Mouse (Mus musculus) embryonic stem cell, embryonic (primary cell): ENCODE measurements around the gene Rnf227.

ENCODE experiments used
- CTCF ChIA-PET, 4 experiments: fragments of 300-600 bp in 2 of 4; fragments of 350-600 bp in 2 of 4; sonication (Branson Sonifier 250); formaldehyde crosslinking; loops; one replicate each; lab custom pipeline; 2022; ENCODE audit warnings: inconsistent platforms in 2 of 4; lab: Charles Lee
- POLR2A ChIA-PET, 4 experiments: fragments of 300-600 bp in 2 of 4; fragments of 350-600 bp in 2 of 4; sonication (Branson Sonifier 250); formaldehyde crosslinking; loops; one replicate each; lab custom pipeline; 2022; ENCODE audit warnings: antibody characterized with exemption in 4 of 4, inconsistent platforms in 1 of 4; lab: Charles Lee

The Rnf227 gene

DNA sequence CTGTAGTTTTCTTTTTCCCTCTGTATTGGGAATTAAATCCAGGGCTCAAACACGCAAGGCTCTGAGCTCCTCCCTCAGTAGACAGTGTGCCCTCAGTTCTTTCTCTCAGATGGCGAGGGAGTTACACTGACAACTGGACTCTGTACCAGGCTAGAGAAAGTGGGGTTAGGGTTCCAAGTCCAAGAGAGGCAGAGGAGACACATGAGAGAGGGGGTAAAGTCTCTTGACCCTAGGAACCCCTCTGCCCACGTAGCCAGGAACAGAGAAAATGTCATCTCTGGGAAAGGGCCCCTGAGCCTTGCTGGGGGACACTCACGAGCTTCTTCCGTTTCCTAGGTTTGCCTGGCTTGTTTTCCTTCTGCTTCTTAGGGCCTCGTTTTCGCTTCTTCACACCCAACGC is 24.1 kb downstream of the Rnf227 start:
- ChIA-PET CTCF (interaction anchor here in 1 of 4 experiments (1.0 to 1.3 kb wide), 2 partner anchors 8 to 95 kb away, joined by 3 read pairs; no protein-coding TSS in a partner anchor), POLR2A (interaction anchor here in 2 of 4 experiments (1.2 to 2.2 kb wide), 3 partner anchors 15 to 18 kb away, joined by 3 to 5 read pairs (median 3); no protein-coding TSS in a partner anchor)

DNA sequence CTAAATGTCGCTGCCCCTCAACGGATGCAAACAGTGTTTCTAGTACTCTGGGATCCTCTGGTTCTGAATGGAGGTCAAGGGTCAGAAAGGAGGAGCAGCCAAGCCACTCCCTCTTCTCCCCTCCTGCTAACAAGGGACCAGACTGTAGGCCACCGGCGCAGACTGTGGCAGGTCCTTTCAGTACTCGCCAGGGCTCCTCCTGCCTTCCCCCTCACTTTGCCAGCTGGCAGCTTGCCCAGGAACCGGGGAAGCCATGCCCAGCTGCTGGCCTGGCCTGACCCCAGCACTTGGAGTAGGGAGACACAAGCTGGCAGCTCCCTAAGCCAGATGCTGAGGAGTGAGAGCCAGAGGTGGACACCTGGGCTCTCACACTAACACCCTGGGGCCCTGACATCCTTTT is 24.6 kb downstream of the Rnf227 start:
- ChIA-PET POLR2A (interaction anchor here in 2 of 4 experiments (1.2 to 2.2 kb wide), 3 partner anchors 15 to 18 kb away, joined by 3 to 5 read pairs (median 3); no protein-coding TSS in a partner anchor), CTCF (interaction anchor here in 2 of 4 experiments (0.5 to 1.3 kb wide), 2 partner anchors 96 to 187 kb away, joined by 3 read pairs; no protein-coding TSS in a partner anchor)

DNA sequence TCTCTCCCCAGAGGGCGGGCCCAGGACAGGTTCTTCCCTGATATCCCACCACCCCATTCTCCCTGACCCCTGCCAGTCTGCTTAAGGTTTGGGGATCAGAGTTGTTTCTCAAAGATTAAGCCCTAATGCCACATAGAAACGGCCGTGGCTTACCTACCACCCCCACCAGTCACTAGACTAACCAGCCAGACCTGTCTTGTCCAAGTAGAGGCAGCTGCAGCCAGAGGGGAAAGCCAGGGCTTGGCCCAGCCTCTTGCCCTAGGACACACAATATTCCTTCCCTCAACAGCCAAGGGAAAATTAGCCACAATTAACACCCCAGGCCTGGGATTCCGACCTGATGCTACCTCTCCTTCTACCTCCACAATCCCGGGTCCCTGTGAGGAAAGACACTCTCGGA is 25.5 kb downstream of the Rnf227 start:
- ChIA-PET CTCF (interaction anchor here in 2 of 4 experiments (0.7 to 1.3 kb wide), 2 partner anchors 96 to 109 kb away, joined by 3 to 4 read pairs; no protein-coding TSS in a partner anchor), POLR2A (interaction anchor here in 2 of 4 experiments (1.2 to 2.2 kb wide), 3 partner anchors 16 to 54 kb away, joined by 3 to 5 read pairs (median 4); no protein-coding TSS in a partner anchor)

DNA sequence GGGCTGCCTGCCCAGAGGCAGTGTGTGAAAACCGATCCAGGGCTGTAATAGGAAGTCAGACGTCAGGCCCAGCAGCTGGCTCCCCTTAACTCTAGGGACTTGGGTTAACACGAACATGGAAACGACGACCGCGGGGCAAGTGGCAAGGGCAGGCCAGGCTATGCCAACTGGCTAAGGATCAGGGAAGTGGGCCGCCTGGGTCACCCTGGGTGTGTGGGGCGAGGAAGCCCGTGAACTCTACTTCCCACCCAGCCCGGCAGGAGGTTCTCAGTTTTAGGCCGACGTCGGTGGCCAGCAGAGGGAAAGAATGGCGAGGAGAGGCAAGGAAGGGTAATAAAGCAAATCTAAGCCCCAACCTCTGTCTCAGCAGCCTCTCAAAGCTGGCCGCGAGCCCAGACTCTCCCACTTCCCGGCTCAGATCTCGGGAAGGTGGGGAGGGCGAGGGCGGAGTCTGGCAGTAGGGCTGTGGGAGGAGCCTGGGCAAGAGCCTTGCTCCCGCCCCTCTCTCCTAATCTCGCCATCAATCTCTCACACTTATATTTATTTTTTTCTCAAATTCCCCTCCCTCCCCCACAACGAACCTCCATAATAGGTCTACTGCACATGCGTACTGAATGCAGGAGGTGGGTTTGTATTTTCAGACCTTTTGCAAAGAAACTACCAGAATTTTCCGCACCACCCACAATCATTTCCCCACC is 26.0 kb downstream of the Rnf227 start:
- CTCF ChIA-PET: interaction anchor here in 1 of 4 experiments (0.6 to 0.7 kb wide), 3 partner anchors 104 to 363 kb away, joined by 4 read pairs; no protein-coding TSS in a partner anchor
- POLR2A ChIA-PET: interaction anchor here in 2 of 4 experiments (0.6 to 3.5 kb wide), 10 partner anchors 9 to 216 kb away, joined by 3 to 28 read pairs (median 4); partner anchors contain the start of genes Kcnab3 (in 2 of the 2), Cntrob (in 1 of the 2) and Trappc1 (in 1 of the 2)

DNA sequence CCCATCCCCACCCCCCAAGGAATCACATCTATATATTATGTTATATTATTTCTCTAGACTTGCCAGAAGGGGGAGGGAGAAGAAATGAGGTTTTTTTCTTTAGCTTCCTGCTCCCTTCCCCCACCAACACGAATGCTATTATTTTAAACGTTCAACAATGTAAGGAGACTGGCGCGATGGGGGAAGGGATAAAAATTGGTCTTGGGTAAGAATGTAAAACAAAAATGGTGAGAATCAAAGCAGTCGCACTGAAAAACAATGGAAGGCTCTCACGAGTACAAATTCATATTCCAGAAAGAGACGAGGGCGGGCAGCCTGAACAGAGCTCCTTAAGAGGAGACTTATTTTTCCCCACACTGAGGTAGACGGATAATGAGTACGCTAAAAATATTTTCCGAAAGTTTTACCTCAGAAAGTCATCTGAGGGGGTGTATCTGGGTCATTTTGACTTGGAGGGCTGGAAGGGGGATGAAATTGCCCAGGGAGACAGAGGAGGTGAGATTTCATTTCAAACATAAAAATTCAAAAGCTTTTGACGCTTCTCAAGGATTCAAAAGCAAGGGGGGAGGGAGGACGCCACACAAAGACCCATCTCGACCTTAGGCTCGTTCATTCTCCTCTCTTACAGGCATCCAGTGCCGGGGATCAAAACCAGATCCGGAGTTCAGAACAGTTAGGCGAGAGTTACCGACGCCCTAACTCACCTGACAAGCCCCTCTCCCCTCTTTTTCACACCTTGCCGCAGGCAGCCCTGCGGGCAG is 26.8 kb downstream of the Rnf227 start:
- CTCF ChIA-PET: interaction anchor here in 1 of 4 experiments (0.5 to 0.7 kb wide), 3 partner anchors 71 to 362 kb away, joined by 3 to 4 read pairs (median 4); no protein-coding TSS in a partner anchor

DNA sequence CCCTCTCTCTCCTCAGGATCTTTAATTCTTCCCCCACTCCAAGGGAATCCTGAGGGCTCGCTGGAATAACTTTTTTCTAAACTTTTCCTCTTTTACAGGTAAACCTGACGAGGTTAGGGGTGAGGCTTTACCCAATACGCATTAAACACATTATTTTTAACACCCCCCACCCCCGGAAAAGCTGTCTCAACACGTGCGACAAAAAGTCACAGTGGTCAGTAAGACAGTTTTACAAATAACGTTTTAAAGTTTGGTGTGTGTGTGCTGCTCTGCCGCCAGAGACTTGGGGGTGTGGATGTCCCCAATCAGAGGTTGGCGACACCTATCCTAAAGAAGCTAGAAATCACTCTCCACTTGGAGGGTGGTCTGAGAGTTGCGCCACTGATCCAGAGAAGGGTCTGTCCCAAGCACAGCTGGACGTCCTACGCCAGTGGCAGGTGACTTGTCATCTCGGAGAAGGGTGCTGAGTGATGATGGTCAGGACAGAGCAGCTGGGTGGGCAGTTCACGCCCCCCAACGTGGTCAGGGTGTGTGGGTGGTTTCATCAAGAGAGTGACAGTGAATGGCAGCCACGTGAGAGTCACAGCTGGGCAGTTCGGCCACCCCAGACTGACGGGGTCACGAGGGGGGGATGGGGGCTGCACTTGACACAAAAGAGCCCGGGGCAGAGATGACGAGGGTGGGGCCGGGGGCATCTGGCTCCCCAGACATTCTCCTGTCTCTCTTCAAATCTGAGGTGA is 27.5 kb downstream of the Rnf227 start:
- CTCF ChIA-PET: interaction anchor here in 3 of 4 experiments (0.5 to 0.7 kb wide), 5 partner anchors 65 to 102 kb away, joined by 3 to 6 read pairs (median 3); no protein-coding TSS in a partner anchor
- POLR2A ChIA-PET: interaction anchor here in 3 of 4 experiments (0.6 to 3.5 kb wide), 14 partner anchors 10 to 266 kb away, joined by 3 to 28 read pairs (median 4); partner anchors contain the start of genes Cntrob (in 2 of the 3), Kcnab3 (in 2 of the 3) and Trappc1 (in 2 of the 3)

More for the DNA sequence above, 26.8 kb downstream of the Rnf227 start:
- POLR2A ChIA-PET: interaction anchor here in 2 of 4 experiments (0.6 to 3.5 kb wide), 14 partner anchors 9 to 215 kb away, joined by 3 to 28 read pairs (median 4); partner anchors contain the start of genes Cntrob (in 2 of the 2), Kcnab3 (in 2 of the 2) and Trappc1 (in 2 of the 2)

DNA sequence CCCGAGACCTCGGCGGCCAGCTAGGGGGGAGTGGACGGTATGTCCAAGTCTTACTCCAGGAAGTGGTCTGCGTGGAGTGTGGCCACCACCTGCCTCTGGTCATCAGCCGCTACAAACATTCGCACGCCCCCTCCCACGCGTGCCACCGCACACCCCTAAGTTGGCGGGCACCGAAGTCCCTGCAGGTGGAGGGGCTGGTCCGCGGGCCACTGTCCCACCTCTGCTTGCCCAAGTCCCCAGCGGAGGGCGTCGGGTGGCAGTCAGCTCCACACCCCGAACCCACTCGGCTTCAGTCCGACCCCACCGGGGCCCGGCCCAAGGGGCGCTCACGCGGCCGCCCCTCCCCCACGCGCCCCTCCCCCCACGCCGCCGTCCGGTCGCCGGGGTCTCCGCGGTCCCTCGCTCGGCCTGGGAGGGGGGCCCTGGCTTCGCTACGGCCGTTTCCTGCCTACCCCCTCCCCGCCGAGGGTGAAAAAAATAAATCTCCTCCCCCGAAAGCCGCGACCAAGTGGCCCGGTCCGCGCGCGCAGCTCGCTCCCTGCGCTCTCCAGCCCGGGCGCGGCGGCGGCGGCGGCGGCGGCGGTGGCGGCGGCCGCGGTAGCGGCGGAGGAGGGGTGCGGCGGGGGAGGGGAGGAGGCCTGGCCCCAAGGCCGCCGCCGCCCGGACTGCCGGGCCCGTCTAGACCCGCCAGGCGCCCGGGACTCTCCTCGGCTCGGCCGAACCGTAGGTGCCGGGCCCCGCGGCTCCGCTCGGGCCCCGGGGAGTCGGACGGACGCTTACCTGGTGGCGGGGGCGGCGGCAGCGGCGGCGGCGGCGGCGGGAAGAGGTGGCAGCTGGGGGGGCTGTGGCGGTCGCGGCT is 28.3 kb downstream of the Rnf227 start:
- CTCF ChIA-PET: interaction anchor here in 3 of 4 experiments (0.6 to 0.7 kb wide), 7 partner anchors 64 to 946 kb away, joined by 3 to 6 read pairs (median 3); no protein-coding TSS in a partner anchor
- POLR2A ChIA-PET: interaction anchor here (0.6 to 3.5 kb wide), 17 partner anchors 11 to 470 kb away, joined by 3 to 28 read pairs (median 3); partner anchors contain the start of genes Cntrob (in 3 of the 4), Trappc1 (in 3 of the 4), Cyb5d1 (in 1 of the 4) and Kcnab3 (in 1 of the 4)

DNA sequence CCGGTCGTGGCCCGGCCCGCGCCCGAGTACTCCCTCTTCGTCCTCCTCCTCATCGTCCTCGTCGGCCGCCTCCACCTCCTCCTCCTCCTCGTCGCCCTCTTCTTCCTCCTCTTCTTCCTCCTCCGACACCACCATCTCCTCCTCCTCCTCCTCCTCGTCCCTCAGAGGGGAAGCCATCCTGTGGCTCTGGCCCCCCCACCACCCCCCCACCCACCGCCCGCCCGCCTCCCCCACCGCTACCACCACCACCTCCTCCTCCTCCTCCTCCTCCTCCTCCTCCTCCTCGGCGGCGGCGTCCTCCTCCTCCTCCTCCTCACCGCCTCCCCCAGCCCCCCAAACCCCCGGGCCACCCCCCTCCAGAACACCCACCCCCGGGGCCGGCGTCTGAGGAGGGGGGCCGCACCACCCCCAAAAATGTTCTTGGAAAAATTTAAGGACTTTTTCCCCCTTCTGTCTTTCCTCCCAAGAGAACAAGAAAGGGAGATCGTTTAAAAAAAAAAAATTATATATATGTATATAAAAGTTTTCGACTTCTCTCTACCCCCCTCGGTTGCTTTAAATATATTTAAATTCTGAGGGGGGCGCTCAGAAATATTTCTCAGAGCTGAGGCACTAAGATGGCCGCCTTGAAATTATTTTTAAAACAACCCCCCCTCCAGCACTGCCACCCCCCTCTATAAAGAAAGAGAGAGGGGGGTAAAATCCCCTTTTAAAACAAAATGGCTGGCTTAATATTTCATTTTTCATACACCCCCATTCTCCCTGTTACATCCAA is 29.1 kb downstream of the Rnf227 start, which contains the start of gene Chd3:
TSS of gene Chd3 (minus strand) at position 192 of the 775 bp plus-strand sequence.
- POLR2A ChIA-PET: interaction anchor here (0.5 to 3.5 kb wide), 18 partner anchors 9 to 469 kb away, joined by 3 to 28 read pairs (median 3); partner anchors contain the start of genes Cntrob (in 2 of the 4), Kcnab3 (in 2 of the 4), Trappc1 (in 2 of the 4) and Cyb5d1 (in 1 of the 4)

DNA sequence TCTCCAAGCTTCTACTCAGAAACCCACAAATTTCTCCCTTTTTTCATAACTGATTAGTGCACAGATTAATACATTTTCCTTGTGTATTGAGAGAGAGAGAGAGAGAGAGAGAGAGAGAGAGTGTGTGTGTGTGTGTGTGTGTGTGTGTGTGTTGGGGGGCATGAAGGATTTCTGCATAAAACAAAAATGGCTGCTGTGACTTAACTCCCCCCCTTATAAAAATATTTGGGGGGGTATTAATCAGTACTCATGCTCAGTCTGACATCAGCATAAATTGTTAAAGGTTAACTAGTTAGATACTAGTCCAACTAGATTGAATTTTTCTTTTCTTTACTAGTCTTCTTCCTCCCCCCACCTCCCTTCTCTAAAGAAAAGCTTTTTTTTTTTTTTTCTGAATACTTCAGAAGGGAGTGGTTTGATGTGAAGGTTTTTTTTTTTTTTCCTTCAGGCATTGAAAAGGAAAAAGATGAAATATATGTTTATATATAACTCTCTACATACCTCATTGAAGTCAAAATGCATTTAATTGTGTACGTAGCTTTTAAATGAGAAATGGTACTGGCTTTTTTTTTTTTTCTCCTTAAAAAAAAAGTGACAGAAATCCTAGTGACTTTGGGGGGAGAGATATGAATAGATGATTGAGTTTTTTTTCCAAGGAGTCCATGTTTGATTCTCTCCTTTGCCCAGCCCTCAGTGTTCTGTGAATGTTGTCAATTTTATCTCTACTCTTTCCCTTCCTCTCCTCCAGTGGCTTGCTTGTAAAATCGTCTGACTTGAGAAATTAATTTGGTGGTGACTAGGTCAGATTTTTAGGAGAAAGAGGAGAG is 29.9 kb downstream of the Rnf227 start:
- ChIA-PET POLR2A (interaction anchor here (0.5 to 1.2 kb wide), 13 partner anchors 10 to 679 kb away, joined by 3 to 6 read pairs (median 3); partner anchors contain the start of genes Cntrob (in 1 of the 4), Cyb5d1 (in 1 of the 4), Kcnab3 (in 1 of the 4) and Trappc1 (in 1 of the 4)), CTCF (interaction anchor here in 3 of 4 experiments (0.6 to 0.7 kb wide), 4 partner anchors 71 to 384 kb away, joined by 3 to 12 read pairs (median 6); no protein-coding TSS in a partner anchor)

More for the DNA sequence above, 29.1 kb downstream of the Rnf227 start, which contains the start of gene Chd3:
- CTCF ChIA-PET: interaction anchor here (0.6 to 0.7 kb wide), 6 partner anchors 206 to 945 kb away, joined by 3 to 4 read pairs (median 3); no protein-coding TSS in a partner anchor

DNA sequence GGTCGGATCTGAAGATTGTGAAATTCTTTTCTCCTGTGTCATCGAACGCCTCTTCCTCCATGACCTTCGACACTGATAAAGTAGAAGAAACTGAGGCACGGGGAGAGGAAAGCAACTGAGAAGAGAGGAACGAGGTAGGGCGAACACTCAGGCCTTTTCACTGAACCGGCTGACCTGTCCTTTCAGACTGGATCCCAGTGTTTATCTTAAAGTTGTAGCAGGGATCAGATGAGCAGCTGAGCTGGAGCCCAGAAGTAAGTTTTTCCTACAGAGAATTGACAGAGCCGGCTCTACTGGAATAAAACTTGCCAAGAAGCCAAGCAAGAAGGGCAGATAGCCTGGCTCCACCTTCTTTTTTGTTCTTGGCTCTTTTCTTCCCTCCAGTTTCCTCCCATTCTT is 30.6 kb downstream of the Rnf227 start:
- ChIA-PET CTCF (interaction anchor here in 1 of 4 experiments (0.7 kb wide), 1 partner anchor 96 kb away, joined by 9 read pairs; no protein-coding TSS in a partner anchor), POLR2A (interaction anchor here in 1 of 4 experiments (1.0 to 1.1 kb wide), 2 partner anchors 30 to 45 kb away, joined by 3 to 6 read pairs; partner anchors contain the start of gene Kcnab3)

DNA sequence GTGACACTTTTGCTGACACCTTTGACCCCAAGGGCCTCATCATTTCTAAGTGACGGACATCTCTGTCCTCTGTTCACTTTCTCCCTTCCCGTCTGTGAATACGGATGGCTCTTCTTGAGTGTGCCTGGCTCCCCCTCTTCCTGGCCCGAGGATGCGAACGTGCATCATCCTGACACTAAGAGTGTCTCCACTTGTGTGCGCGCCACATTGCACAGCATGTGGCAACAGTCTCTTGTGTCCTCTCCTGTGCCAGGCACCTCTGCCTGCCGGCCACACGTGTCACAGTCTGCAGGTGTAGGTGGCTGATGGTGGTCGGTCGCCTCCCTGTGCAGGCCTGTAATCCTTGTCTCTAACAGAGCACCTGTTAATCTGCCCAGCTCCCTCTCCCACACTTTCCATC is 31.3 kb downstream of the Rnf227 start:
- CTCF ChIA-PET: interaction anchor here in 2 of 4 experiments (0.6 to 2.2 kb wide), 8 partner anchors 8 to 130 kb away, joined by 3 to 6 read pairs (median 5); no protein-coding TSS in a partner anchor
- POLR2A ChIA-PET: interaction anchor here in 1 of 4 experiments (0.7 to 1.5 kb wide), 3 partner anchors 9 to 114 kb away, joined by 3 to 5 read pairs (median 4); no protein-coding TSS in a partner anchor

DNA sequence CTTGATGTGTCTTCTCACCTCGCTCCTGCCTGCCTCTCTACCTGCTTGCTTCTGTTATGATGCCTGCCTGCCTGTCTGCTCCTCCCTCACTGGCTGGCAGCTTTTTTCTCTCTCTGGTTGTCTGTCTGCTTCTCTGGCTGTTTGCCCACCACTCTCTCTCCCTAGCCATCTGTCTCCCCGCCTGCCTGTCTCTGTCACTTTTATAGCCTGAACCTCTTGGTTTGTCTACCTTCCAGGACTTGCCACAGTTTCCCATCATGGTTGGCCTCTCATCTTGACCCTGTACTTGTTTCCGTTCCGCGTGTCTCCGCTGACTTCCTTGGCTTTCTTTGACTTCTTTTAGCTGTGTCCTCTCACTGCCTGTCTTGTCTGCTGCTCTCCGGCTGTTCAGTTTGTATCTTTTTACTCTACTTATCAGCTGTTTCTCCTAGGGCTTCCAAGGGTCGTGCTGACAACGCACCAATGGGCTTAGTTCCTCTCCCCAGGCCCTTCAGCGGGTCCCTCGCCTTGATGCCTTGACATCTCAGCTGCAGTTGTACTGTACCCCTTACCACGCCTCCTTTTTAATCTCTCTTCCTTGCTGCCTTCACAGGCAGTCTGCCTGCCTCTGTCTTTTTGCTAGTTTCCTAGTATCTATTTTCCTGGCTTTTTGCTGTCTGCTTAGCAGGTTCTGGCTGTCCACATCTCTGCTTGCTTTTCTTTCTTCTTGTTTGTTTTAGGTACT is 32.0 kb downstream of the Rnf227 start:
- CTCF ChIA-PET: interaction anchor here in 3 of 4 experiments (0.5 to 2.2 kb wide), 14 partner anchors 8 to 667 kb away, joined by 3 to 8 read pairs (median 4); no protein-coding TSS in a partner anchor
- POLR2A ChIA-PET: interaction anchor here in 2 of 4 experiments (0.7 to 1.8 kb wide), 13 partner anchors 9 to 115 kb away, joined by 3 to 6 read pairs (median 3); partner anchors contain the start of genes Cntrob (in 2 of the 2), Trappc1 (in 2 of the 2), Cyb5d1 (in 1 of the 2) and Kcnab3 (in 1 of the 2)
